Mouse (Mus musculus) lung, postnatal 25 days (tissue): Measurements from ENCODE around the gene Exoc4.

Source experiments
- DNase-seq: peaks from one replicate; pipeline ENCODE4 v3.0.0; 2022; ENCODE audit warnings: low spot score

Exoc4 gene

GRCm38 (mm10) chr6:33763245-33763644, 514.4 kb downstream of the Exoc4 start:
- no peak for DNase-seq

- DNase-seq: no peak
These were observed 515.1 kb downstream of the Exoc4 start for GRCm38 (mm10) chr6:33763970-33764369.

- DNase-seq: no peak
These were observed 520.4 kb downstream of the Exoc4 start for GRCm38 (mm10) chr6:33769251-33769650.

GRCm38 (mm10) chr6:33770021-33770420, 521.1 kb downstream of the Exoc4 start:
- no peak for DNase-seq

GRCm38 (mm10) chr6:33772551-33773315, 523.8 kb downstream of the Exoc4 start:
- no peak for DNase-seq

GRCm38 (mm10) chr6:33792604-33793003, 543.7 kb downstream of the Exoc4 start:
- DNase-seq: no peak

GRCm38 (mm10) chr6:33801254-33801653, 552.4 kb downstream of the Exoc4 start:
- no peak for DNase-seq

- DNase-seq: no peak
These were observed 554.7 kb downstream of the Exoc4 start for GRCm38 (mm10) chr6:33803481-33804098.

- peak; percentile 7 for DNase-seq
These were observed 555.9 kb downstream of the Exoc4 start for GRCm38 (mm10) chr6:33804775-33805174.

GRCm38 (mm10) chr6:33806072-33806782, 557.3 kb downstream of the Exoc4 start:
- DNase-seq: no peak

- no peak for DNase-seq
These were observed 565.5 kb downstream of the Exoc4 start for GRCm38 (mm10) chr6:33814386-33814785.

- no peak for DNase-seq
These were observed 574.3 kb downstream of the Exoc4 start for GRCm38 (mm10) chr6:33823171-33823570.

- DNase-seq: no peak
These were observed 575.0 kb downstream of the Exoc4 start for GRCm38 (mm10) chr6:33823777-33824302.

- DNase-seq: no peak
These were observed 579.6 kb downstream of the Exoc4 start for GRCm38 (mm10) chr6:33828499-33828898.

- no peak for DNase-seq
These were observed 580.4 kb downstream of the Exoc4 start for GRCm38 (mm10) chr6:33829261-33829660.

GRCm38 (mm10) chr6:33831276-33831675, 582.4 kb downstream of the Exoc4 start:
- DNase-seq: no peak

GRCm38 (mm10) chr6:33832978-33833377, 584.1 kb downstream of the Exoc4 start:
- no peak for DNase-seq

- no peak for DNase-seq
These were observed 587.3 kb downstream of the Exoc4 start for GRCm38 (mm10) chr6:33836048-33836780.

- DNase-seq: no peak
These were observed 594.0 kb downstream of the Exoc4 start for GRCm38 (mm10) chr6:33842901-33843300.

- DNase-seq: no peak
These were observed 610.2 kb downstream of the Exoc4 start for GRCm38 (mm10) chr6:33859049-33859448.

GRCm38 (mm10) chr6:33865752-33866151, 616.9 kb downstream of the Exoc4 start:
- DNase-seq: no peak
